Mouse (Mus musculus) C2C12 (cell line): ENCODE measurements at regions not wholly inside any gene's neighbourhood (a gene's known extent, or its start where the extent isn't known, plus 50 kb on each side); places are given as distances from the start of the nearest gene placed in this dataset.

Experiments
- H3K27me3 ChIP-seq: one replicate; pipeline ENCODE4 v1.6.1; 2011; ENCODE audit not compliant: control insufficient read depth, insufficient read depth, insufficient read length
- H3K36me3 ChIP-seq: one replicate; pipeline ENCODE4 v1.6.1; 2011; ENCODE audit not compliant: control insufficient read depth, insufficient read depth
- H3K4me3 ChIP-seq: one replicate; pipeline ENCODE4 v1.5.1; 2011; ENCODE audit warnings: mild to moderate bottlenecking, control low read depth; ENCODE audit not compliant: poor library complexity, insufficient read depth, severe bottlenecking
- H3K79me2 ChIP-seq: one replicate; pipeline ENCODE4 v1.6.1; 2011; ENCODE audit not compliant: control insufficient read depth, insufficient read depth
- H3K79me3 ChIP-seq: one replicate; pipeline ENCODE4 v1.6.1; 2011; ENCODE audit warnings: low read depth, control low read depth
- H3ac ChIP-seq: one replicate; pipeline ENCODE3; 2011; ENCODE audit warnings: low read depth; ENCODE audit not compliant: control insufficient read depth, insufficient read length
- CEBPB ChIP-seq: IDR thresholded peaks from one replicate; pipeline ENCODE4 v1.6.1; 2011; ENCODE audit warnings: low read depth, mild to moderate bottlenecking, control low read depth, moderate library complexity
- CTCF ChIP-seq: IDR thresholded peaks from one replicate; pipeline ENCODE4 v1.5.1; 2011; ENCODE audit not compliant: control insufficient read depth, insufficient read depth, insufficient read length
- FOSL1 ChIP-seq: IDR thresholded peaks from one replicate; pipeline ENCODE4 v1.8.0; 2011; ENCODE audit warnings: mild to moderate bottlenecking, low read length; ENCODE audit not compliant: poor library complexity, insufficient read depth, severe bottlenecking
- MAX ChIP-seq: IDR thresholded peaks from one replicate; pipeline ENCODE4 v1.6.1; 2011; ENCODE audit warnings: mild to moderate bottlenecking, control low read depth
- MYOD1 ChIP-seq: IDR thresholded peaks from one replicate; pipeline ENCODE4 v1.6.1; 2011; ENCODE audit warnings: low read depth; ENCODE audit not compliant: control insufficient read depth, insufficient read length
- MYOG ChIP-seq: IDR thresholded peaks from one replicate; pipeline ENCODE4 v1.6.1; 2011; ENCODE audit not compliant: control insufficient read depth, insufficient read length; ENCODE audit errors: extremely low read depth
- USF1 ChIP-seq: IDR thresholded peaks from one replicate; pipeline ENCODE4 v1.6.1; 2011; ENCODE audit warnings: low read depth, mild to moderate bottlenecking, control low read depth, moderate library complexity

DNA sequence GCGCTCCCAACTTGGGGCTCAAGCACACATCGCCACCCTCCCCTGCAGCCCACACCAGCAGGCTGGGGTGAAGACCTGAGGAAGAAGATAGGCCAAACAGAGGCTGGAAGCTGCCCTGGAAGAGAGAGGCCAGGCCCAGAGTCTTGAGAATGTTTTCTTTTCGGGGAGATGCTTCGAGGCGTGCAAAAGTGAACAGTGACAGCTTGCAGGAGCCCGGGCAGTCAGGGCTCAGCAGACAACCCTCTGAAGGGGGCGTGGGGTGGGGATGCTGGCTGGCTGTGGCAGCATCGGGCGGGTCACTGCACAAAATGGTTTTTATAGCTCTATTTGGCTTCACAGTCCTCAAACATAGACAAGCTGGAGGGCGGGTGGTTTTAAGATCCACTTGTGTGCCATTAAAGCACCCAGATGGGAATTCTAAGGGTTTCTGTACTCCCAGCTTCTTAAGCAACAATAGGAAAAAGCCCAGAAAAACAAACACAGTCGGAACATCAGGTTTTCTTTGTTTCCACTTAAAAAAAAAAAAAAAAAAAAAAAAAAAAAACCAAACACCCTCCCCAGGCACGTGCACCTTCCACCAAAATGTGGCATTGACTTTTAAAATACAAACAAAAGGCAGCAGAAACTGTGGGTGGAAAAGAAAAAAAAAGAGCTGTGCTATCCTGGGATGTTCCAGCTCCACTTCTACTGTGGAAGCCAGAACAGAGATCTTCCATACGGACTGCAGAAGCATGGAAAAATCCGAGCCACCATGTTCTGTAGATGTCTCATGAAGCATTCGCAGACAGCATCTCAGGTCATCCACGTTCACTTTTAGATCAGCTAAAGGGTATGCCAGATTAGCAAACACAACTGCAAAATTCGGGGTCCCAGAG lies 123.5 kb downstream of the Ly86 start:
- no peak overlapping the region for H3K4me3 ChIP-seq
- no peak for TF ChIP-seq MAX
- TF ChIP-seq MYOD1: no peak
- TF ChIP-seq FOSL1: no peak
- no peak for TF ChIP-seq CEBPB

DNA sequence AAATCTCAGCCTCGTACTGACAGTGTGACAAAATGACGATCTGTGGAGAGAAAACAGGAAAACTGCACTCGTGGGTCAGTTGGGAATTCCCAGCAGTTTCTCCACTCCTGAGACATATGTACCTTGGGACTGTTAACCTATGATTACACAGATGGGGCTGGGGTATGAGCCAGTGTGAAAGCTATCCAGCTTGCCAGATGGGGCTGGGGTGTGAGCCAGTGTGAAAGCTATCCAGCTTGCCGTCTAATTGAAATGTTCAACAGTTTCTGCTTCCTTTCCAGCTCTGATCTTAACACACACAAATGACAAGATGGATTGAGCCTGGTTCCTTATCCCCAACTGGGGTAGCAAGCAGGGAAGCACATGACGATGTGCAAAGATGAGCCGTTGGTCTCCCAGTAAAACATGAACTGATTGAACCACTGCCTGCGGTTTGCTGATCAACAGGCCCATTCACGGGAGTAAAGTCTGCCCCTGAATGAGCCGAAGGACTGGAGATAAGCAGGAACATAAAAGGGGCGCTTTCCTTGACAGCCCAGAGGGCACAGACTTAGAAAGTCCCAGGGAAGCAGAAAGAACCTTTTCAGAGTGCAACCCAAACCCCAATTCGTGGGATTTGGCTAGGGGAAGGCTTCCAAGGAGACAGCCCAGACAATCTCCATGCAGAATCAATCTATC lies 125.4 kb downstream of the Ly86 start:
- no peaks in the 10 kb centered on the region for H3K36me3 ChIP-seq
- no peak overlapping the region for H3ac ChIP-seq
- no peak for TF ChIP-seq CTCF
- TF ChIP-seq USF1: no peak
- TF ChIP-seq MYOD1: no peak
- TF ChIP-seq MYOG: no peak
- no peak for TF ChIP-seq CEBPB
- TF ChIP-seq FOSL1: no peak
- no peak for TF ChIP-seq MAX
- no peaks in the 10 kb centered on the region for H3K27me3 ChIP-seq
- no peaks in the 10 kb centered on the region for H3K79me3 ChIP-seq
- no peak overlapping the region for H3K4me3 ChIP-seq
- no peaks in the 10 kb centered on the region for H3K79me2 ChIP-seq

More for the DNA sequence above, 123.5 kb downstream of the Ly86 start:
- Histone ChIP-seq H3K27me3 (no peaks in the 10 kb centered on the region), H3K79me3 (no peaks in the 10 kb centered on the region), H3K36me3 (no peaks in the 10 kb centered on the region), H3K79me2 (no peaks in the 10 kb centered on the region), H3ac (no peak overlapping the region)

DNA sequence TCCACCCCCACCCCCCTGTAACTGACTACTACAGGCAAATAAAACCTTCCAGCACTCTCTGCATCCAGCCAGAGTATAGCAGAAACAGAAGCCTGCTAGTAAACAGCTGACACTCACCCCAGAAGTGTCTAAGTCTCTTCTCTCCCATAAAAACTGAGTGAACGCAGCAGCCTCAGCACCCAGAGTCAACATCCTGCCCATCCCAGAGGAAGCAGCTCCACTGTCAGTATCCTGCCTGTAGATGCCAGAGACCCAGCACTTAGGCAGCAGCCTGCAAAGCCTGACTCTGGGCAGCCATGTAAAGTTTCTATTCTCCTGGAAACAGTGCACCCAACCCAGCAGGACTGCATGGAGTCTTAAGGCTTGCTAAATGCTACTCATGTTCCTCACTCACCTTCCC lies 128.4 kb downstream of the Ly86 start:
- no peak overlapping the region for H3ac ChIP-seq
- H3K27me3 ChIP-seq: no peaks in the 10 kb centered on the region
- H3K79me2 ChIP-seq: no peaks in the 10 kb centered on the region
- TF ChIP-seq USF1: no peak
- TF ChIP-seq MYOG: no peak
- no peak for TF ChIP-seq MYOD1
- TF ChIP-seq CEBPB: no peak
- TF ChIP-seq CTCF: no peak
- TF ChIP-seq FOSL1: no peak
- no peak for TF ChIP-seq MAX
- no peaks in the 10 kb centered on the region for H3K79me3 ChIP-seq
- no peaks in the 10 kb centered on the region for H3K36me3 ChIP-seq
- H3K4me3 ChIP-seq: no peak overlapping the region

DNA sequence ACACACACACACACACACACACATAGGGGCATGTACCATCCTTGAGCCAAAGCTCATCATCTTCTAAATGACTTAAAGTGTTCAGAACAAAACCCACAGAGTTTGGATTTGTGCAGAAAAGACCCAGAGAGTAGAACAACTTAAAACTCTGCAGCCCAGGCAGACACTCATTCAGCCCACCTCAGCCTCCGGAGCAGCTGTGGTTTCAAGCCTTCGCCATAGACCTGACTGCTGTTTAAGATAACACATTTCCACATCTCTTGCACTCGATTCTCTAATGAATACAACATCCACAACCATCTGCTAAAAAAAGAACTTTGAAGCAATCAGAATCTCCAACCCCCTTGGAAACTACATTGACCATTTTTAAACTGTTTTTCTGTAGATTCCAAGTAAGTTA lies 130.8 kb downstream of the Ly86 start:
- Histone ChIP-seq H3K79me2 (no peaks in the 10 kb centered on the region), H3K36me3 (no peaks in the 10 kb centered on the region), H3K4me3 (no peak overlapping the region), H3K79me3 (no peaks in the 10 kb centered on the region), H3K27me3 (no peaks in the 10 kb centered on the region), H3ac (no peak overlapping the region)
- TF ChIP-seq MAX (no peak), CTCF (no peak), MYOG (no peak), USF1 (no peak), CEBPB (no peak)

DNA sequence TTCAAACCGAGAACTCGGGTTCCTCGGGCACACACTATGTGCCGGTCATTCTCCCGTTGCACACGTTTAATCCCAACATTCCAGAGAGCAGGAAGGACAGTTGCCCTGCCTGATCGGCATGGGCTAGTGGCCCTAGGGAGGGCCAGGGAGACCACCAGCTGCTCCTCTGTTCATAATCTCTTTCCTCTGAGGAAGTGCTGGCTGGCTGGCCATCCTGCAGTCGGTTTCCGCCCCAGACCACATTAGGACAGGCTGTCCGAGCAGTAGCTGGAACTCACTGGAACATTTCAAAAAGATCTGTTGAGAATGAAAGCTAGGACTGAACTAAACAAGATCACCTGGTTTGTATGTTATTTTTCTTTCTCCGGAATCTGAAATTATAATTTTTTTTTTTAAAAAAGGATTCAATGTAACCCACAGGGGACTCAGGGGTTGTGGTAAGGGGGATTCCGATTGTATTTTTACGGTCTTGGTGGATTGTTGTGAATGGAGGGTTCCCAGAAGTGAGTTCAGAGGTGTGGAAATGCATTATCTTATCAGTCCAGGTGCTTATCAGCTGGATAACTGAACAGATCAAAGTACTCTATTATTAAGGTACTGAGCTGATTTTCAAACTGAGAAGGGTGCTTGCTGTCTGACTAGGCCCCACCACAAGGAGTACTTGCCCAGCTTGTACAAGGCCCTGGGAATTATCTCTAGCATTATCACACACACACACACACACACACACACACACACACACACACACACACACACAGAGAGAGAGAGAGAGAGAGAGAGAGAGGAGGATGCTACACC lies 131.4 kb downstream of the Ly86 start:
- Histone ChIP-seq H3K79me3 (no peaks in the 10 kb centered on the region), H3K79me2 (no peaks in the 10 kb centered on the region), H3K36me3 (no peaks in the 10 kb centered on the region), H3K4me3 (no peak overlapping the region), H3K27me3 (no peaks in the 10 kb centered on the region), H3ac (no peak overlapping the region)
- TF ChIP-seq MYOG (no peak), FOSL1 (no peak), MAX (no peak), USF1 (no peak), MYOD1 (no peak)

DNA sequence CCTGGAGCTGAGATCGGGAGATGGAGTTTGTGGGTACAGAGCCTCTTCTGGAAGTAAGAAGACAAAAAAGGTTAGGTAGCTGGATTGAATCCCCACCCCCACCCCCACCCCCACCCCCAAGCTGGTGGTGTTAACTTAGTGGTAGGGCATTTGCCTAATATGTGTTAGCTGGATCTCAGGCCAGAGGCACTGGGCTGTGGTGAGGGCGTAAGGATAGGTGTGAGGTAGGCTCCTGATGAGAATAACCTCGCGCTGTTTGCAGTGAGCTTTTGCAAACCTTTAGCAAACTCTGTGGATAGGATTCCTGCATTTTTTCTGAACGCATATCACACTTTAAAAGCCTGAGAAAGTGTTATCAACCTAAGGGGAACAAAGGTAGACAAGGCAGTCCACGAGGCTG lies 132.3 kb downstream of the Ly86 start:
- no peaks in the 10 kb centered on the region for H3K79me3 ChIP-seq
- no peaks in the 10 kb centered on the region for H3K79me2 ChIP-seq
- H3K4me3 ChIP-seq: no peak overlapping the region
- no peak overlapping the region for H3ac ChIP-seq
- H3K27me3 ChIP-seq: no peaks in the 10 kb centered on the region
- no peak for TF ChIP-seq FOSL1
- no peak for TF ChIP-seq MYOD1
- TF ChIP-seq MYOG: no peak
- no peak for TF ChIP-seq USF1
- TF ChIP-seq CTCF: no peak
- no peak for TF ChIP-seq MAX
- TF ChIP-seq CEBPB: no peak
- H3K36me3 ChIP-seq: no peaks in the 10 kb centered on the region
